Mouse (Mus musculus): Measurements from ENCODE around the gene Atpaf1.

Atpaf1 gene

DNA sequence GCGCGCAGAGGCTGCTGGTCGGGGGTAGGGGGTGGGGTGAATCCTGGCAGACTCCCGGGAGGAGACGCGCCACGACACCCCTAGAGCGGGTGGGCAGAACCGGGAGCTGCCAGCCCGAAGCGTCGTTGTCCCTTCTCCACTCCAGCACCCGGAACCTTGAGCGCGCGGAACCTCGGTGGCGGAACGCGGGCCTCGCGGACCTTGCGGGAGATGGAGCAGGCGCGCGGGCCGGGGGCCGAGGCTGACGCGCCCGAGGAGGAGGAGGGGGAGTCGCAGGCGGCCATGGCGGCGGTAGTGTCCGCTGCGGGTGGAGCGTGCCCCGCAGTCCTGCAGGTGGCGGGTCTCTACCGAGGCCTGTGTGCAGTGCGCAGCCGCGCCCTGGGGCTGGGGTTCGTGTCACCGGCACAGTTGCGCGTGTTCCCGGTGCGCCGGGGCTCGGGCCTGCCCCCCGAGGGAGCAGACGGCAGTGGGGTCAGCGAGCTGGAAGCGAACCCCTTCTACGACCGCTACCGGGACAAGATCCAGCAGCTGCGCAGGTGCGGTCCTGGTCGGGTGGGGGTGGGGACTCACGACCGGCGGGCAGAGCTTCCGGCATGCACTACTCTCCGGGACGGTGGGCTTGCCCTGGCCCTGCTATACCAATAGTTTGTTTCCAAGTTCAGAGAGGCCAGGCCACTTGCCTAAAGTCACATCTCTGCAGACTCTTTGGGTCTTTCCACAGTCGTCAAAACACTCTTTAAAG lies at the start of gene Atpaf1:
Gene Atpaf1 (plus strand): TSS at position 44 of the 742 bp plus-strand sequence.
- DNase-seq (ENCODE audit: extremely low read depth, insufficient read length, low spot score): peak; percentile 82

DNA sequence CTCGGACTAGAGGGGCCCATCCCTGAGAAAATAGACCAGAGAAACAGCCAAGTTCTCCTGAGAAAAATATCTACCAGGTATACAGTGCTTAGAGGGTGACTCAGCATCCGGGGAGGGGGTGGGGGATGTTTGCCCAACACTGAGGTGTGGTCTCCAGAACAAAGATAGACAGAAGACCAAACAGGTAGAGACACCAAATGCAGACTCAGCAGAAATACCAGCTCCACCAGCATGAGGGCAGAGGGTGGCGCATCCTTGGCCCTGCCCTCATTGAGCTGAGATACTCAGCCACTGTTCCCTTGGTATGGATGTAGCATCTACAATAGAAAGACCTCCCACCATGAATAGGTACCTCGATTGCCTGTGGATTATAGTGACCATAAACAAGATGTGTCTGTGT lies 49.7 kb upstream of the Atpaf1 start:
- DNase-seq (ENCODE audit: extremely low read depth, insufficient read length, low spot score): no peak

DNA sequence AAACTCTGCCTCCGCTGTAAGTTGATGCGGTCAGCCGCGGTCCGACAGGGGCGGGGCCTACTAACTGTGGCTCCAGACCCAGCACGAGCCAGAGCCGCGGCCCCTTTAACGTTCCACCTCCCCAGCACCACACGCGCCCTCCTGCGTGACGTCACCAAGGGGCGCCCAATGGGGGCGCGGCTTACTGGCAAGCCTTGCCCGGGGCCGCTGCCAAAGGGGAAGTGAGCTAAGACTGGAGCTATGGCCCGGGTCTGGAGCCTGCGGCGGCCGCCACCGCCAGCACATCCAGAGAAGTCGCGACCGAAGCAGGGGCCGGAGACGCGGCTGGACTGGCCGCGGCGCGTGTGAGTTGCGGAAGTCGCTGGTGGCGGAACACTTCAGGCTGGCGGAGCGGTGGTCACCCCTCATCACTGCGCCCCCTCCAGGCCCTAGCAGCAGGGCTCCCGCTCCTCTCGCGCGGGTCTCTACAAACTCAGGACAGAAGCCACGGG lies 47.0 kb upstream of the Atpaf1 start, which contains the start of gene Efcab14:
Gene Efcab14 (plus strand): TSS at position 194 of the 491 bp plus-strand sequence.
- DNase-seq (ENCODE audit: extremely low read depth, insufficient read length, low spot score): peak; percentile 99

DNA sequence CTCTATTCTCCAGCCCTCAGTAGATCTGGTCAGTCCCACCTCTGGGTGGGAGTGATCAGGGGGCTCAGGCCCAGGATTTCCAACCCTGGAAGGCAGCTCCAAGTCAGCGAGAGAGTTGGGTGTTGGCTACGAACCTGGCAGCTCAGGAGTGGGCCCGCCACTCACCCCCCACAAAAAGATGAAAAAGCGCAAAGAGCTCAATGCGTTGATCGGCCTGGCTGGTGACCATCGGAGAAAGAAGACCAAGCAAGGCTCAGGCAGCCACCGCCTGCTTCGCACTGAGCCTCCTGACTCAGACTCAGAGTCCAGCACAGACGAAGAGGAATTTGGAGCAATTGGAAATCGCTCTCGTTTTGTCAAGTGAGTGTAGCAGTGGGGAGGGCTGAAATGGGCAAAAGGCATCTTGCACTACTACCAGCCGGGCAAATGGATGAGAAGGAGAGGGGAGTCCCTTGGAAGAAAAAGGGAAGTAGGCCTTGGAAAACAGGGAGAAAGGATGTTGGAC lies 46.1 kb upstream of the Atpaf1 start:
- no peak for DNase-seq (ENCODE audit: extremely low read depth, insufficient read length, low spot score)

DNA sequence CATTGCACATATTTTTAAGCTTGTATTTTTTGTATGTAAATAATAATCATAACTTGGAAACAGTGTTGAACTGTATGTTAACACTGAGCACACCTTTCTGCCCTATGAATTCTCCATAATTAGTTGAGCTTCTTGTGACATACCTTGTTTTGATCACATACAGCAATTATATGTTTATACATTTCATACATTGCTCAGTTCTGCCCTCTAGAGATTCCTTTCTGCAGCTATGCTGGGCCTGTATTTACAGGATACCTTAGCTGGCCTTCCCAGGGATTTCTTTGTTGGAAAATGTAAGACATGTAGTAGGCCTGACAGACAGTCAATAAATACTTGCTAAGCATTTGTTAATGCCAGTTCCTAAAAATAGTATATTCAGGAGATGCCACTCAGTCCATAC lies 42.0 kb upstream of the Atpaf1 start:
- DNase-seq (ENCODE audit: extremely low read depth, insufficient read length, low spot score): no peak

DNA sequence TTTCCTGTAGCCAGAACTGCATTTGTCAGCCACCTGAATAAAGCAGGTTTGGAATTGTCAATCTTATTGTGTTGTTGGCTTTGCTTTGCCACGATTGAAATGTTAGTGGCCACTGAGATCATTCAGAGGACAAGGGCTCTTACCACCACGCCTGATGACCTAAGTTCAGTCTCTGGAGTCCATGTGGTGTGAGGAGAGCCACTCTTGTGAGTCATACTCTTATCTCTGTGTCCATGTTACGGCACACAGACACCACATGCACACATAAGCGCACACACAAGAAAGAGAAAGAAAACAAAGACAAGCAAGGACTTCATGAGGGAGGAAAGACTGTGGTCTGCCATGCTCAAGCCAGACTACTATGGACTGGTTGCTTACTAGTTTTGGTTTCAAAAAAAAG lies 41.5 kb upstream of the Atpaf1 start:
- no peak for DNase-seq (ENCODE audit: extremely low read depth, insufficient read length, low spot score)

DNA sequence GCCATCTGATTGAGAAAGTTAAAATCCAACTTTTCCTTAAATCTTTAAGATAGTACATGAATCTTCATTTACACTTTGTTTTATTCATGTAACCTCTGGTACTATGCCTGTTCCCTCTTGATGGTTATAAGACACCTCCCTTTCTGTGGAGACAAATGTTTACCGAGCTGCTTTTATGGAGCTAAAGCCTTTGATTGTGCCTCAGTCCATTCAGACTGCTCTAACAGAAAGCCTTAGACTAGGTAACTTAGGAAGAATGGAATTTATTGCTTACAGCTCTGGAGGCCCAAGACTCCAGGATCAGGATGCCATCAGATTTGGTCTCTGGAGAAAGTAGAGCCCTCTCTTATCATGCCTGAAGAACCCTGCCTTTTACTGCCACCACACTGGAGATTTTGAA lies 36.4 kb upstream of the Atpaf1 start:
- no peak for DNase-seq (ENCODE audit: extremely low read depth, insufficient read length, low spot score)

DNA sequence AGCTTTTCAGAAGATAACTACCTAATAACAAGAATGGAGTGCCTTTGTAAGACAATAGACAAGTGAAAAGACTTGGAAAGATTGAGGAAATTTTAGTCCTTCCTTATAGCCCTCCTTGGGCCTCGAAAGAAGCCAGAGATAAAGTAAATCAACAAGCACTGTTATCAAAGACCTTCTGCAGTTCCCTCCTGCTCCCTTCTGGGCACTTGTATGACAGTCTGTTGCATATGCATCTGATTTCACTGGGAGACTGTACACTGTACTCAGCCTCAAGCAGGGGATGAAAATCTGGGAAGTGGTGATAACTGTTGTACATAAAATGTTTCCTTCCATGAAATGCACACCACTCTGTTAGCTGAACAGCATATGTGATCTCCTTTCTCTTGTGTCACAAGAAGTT lies 35.3 kb upstream of the Atpaf1 start:
- no peak for DNase-seq (ENCODE audit: extremely low read depth, insufficient read length, low spot score)

DNA sequence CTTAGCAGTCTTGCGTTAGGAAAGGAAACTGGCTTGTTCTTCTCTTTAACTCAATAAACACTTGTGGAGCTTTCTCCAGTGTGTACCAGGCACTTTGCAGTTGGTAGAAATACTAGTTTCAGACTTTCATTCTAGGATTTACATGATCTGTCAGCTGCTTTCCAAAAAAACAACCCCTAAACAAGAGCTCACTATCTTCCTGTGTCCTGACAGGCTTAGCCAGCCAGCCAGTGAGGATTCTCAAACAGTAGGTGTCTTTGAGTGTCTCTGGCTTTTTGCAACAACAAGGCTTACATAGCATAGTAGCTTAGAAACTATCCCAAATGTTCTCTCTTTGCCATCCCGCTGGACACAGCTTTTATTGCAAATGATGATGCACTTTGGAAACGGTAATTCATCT lies 30.5 kb upstream of the Atpaf1 start:
- no peak for DNase-seq (ENCODE audit: extremely low read depth, insufficient read length, low spot score)

DNA sequence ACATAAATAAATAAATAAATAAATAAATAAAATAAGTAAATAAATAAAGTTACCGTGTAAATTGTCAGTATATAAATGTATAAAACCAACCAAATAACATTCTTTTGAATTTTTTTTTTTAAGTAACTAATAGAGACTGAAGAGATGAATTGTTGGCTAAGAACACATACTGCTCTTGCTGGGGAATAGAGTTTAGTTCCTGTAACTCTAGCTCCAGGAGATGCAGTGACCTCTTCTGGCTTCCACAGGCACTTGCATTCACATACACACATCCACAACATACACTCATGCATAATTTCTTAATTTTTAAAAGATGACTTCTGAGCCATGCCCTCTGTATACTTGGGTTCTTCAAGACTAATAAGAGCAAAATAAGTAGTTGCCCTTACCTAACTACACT lies 29.8 kb upstream of the Atpaf1 start:
- no peak for DNase-seq (ENCODE audit: extremely low read depth, insufficient read length, low spot score)

DNA sequence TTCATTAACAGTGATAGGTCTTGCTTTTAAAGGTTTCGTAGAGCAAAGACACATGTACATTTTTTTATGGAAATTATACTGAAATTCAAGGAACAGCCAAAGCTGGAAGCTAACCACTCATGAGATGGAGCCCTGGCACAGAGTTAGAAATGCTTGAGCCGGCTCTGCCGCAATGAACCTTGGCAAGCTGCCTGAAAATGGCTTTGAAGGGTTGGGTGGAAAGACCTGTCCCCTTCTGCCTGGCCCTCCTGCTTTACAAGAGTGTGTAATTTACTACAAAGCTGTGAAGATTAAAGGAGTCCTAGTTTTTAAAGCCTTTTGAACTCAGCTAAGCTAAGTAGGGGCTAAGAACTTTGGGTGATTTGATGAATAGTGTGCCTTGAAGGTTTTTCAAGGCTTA lies 23.4 kb upstream of the Atpaf1 start:
- DNase-seq (ENCODE audit: extremely low read depth, insufficient read length, low spot score): no peak

DNA sequence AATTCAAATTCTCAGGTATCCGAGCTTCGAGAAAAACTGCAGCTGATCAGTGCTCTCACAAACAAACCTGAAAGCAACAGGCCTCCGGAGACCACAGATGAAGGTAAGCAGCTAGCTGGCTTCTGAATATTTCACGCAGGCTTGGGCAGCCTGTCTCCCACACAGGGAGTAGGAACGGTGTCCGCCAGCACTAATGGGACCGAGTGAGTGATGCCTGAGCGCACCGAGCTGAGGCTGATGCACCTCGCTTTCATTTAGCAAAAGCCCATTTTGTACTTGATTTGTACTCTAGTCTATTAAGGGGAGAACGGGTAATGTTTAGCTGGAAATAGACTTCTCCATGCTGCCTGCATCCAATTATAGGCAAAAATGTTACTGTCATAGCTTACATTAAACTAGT lies 20.0 kb upstream of the Atpaf1 start:
- no peak for DNase-seq (ENCODE audit: extremely low read depth, insufficient read length, low spot score)

DNA sequence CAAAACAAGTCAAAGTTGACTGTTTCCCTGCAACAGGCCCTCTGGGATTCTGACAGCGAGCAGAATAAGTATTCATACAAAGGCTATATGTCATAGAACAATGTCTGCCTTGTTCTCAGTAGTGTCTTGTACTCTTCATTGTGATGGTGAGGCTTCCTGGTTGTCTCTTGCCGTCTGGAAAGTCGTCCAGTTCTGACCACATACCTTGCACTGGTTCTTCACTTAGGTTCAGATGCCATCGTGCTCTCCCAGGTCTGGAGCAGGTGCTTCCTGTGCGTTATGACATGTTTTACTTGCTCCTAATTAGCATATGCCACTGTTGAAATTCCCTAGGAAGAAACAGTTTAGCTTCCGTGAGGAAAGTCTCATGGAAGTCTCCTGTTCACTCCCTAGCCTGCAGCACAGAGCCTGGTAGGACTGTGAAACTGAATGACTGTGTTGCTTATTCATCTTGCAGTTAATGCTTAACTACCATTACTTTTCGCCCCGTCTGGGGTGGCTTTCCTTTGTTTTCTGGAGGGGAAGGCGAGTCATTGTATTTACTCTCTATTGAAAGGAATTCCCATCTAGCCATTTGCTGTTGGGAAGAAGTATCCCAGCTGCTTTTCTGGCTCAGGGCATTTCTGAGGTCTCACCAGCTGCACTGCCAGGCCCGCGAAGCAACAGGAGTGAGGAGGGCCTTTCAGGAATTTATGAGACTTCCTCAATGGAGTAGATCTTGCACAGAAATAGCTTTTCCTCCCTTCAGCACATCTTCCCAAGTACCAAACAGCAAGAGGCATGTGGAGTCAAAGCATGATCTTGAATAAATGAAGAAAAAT lies 16.8 kb upstream of the Atpaf1 start:
- DNase-seq (ENCODE audit: extremely low read depth, insufficient read length, low spot score): no peak

DNA sequence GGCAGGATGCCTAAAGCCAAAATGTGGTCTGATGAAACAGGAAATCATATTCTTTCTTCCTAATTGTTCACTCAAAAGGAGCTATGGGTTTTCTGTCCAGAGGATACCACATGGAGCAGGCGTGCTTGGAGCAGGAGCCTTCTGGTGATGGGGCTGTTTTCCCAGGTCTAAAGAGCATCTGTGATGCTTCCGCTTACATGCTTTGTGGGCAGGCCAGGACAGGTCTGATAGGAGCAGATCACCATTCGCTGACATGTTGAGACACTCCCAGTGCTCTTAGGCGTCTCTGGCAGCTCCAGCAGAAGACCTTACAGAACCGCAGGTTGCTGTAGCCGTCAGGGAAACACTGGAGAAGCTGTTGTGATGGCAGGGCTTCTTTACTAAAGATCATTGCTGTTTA lies 9.6 kb upstream of the Atpaf1 start:
- no peak for DNase-seq (ENCODE audit: extremely low read depth, insufficient read length, low spot score)

DNA sequence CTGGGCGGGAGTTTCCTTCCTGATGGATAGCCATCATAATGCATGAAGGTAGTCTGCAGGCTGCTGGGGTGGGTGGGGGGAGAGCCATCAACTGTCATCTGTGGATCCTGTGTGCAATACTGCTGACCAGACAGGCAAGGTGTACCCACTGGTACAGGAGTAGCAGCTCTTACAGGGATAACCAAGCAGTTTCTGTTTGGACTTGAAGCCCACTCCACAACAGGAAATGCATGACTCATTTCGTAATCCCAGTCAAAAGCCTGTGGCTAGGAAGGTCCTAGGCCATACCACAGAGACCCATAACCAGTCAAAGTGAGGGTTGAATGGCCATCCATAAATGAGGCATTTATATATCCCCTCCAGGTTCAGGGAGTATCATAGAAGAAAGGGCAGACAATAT lies 7.0 kb upstream of the Atpaf1 start:
- DNase-seq (ENCODE audit: extremely low read depth, insufficient read length, low spot score): peak; percentile 16

DNA sequence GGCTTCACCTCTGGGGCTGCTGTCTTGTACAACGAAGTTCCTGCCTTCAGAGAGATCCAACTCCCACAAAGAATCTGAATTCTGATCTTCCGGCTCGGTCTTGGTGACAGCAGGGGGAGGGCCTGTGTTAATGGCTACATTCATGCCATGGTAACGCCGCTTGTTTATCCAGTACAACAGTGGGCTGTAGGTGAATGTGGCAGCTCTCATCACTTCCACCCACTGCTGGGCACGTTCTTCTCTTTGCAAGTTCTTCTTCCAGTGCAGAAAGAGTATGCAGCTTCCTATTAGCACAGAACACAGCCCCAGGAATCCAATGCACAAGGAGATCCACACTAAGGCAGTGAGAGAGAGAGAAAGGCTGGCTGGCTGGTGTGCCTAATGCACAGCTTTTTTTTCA lies 4.3 kb upstream of the Atpaf1 start:
- DNase-seq (ENCODE audit: extremely low read depth, insufficient read length, low spot score): no peak

DNA sequence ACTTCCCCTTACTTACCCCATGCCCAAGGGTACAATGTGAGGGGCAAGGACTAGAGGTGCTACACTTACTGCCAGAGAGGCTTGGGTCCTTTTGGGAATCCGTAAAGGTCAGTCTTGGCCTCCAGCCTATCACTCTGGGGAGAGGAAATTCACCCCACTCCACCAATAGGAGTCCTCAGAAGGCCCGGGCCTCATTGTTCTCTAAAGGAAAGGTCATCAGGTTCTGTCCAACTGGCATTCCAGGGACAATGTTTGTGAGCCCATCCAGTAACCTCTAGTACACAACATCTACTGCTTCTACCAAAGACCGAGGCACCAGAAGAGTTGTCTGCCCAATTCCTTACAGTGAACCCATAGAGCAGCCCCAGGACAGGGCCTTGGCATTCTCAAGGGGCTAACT lies 3.7 kb upstream of the Atpaf1 start, which contains the start of gene Tex38:
Gene Tex38 (minus strand): TSS at position 101 of the 400 bp plus-strand sequence.
- DNase-seq (ENCODE audit: extremely low read depth, insufficient read length, low spot score): no peak

DNA sequence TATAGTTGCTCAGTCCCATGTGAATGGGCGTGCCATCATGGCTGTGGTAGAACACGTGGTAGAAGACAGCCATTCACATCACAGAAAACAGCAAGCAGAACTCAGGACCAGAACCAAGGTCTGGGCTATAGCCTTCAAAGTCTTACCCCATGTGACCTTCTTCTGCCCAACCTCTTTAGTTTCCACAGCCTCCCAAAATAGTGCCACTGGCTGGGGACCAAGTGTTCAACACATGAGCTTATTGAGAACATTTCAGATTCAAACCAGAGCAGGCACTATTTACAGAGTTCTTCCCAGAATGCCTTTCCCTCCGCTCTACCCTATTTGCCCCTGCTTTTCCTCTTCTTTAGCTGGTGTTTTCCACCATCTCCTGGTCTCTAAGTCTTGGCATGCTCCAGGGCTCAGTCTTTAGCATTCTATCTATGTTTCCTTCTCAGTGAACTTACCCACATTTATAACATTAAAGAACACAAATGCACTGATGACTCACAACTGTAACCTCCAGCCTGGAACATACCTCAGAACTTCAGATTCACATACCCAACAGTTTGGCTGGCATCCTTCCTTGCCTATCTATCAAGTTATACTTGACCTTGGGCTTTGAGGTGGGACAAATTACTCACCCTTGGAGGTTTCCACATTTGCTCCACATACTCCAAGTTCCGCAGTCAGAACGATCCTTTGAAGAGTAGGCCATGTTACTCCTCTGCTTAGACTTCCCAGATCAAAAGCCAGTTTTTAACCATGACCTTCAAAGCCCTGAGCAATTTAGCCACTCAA lies 2.4 kb upstream of the Atpaf1 start:
- DNase-seq (ENCODE audit: extremely low read depth, insufficient read length, low spot score): no peak

DNA sequence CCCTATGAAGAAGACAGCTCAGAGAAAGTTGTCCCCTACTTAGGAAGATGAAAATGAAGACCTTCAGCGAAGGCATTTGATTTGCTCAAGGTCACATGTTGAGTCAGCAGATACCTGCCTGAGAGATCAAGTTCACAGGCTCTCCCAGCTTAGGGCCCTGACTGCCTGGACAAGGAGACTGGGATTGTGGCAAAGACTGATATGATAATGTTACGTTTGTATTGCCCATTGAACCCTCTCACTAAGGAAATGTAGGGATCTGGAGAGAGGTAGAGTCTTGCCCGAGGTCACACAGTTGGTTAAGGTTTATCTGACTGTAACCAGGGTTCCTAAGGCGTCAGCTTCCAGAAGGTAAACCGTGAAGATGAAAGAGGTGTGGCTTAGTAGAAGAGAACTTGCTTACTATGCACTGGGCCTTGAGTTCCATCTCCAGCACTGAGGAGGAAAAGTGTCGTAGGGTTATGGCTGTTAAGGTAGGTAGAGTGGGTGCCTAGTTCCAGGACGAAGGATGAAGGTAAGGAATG lies 961 bp downstream of the Atpaf1 start:
- no peak for DNase-seq (ENCODE audit: extremely low read depth, insufficient read length, low spot score)

DNA sequence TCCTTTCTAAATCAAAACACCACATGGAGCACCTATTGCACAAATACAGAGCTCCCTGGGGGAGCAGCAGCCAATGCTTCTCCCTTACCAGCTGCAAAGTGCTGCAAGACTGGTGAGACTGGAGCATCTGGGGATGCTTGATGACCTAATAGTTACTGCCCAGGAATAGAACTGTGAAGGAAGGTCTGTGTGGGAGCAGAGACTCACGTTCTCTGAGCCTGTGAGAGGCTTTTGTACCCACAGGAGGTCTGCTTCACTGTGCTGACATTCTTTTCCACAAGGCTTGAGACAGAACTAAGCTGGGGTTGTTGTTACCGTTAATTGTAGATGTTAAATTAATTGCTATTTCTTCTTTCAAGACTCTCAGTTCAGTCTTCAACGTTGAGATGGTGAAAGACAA lies 6.3 kb downstream of the Atpaf1 start:
- no peak for DNase-seq (ENCODE audit: extremely low read depth, insufficient read length, low spot score)

DNA sequence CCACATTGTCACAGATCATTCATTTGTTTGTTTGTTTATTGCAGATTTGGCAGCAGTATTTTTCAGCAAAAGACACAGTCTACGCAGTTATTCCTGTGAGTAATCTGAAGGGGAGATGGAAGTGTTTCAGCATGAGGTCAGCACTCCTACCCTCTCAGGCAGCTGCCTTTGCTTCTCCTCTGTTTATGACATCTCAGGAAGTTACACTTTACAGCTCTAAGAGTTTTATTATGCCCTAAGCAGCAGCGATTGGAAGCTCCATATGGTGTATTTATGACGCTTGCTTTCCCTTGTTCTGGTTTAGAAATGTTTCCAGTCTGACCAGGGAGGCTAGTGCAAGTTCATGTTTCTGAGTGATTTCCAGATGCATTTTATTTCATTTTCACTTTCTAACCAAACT lies 10.7 kb downstream of the Atpaf1 start:
- no peak for DNase-seq (ENCODE audit: extremely low read depth, insufficient read length, low spot score)
